Mouse (Mus musculus): ENCODE results near the gene Ppm1n. TPM values are rescaled to one million over a fixed set of nuclear protein-coding genes. Genes with fewer than 3 reads are reported as not detected.

Ppm1n gene
- polyA plus RNA-seq, 1 experiment from 2014 or later: 0.16 TPM

DNA sequence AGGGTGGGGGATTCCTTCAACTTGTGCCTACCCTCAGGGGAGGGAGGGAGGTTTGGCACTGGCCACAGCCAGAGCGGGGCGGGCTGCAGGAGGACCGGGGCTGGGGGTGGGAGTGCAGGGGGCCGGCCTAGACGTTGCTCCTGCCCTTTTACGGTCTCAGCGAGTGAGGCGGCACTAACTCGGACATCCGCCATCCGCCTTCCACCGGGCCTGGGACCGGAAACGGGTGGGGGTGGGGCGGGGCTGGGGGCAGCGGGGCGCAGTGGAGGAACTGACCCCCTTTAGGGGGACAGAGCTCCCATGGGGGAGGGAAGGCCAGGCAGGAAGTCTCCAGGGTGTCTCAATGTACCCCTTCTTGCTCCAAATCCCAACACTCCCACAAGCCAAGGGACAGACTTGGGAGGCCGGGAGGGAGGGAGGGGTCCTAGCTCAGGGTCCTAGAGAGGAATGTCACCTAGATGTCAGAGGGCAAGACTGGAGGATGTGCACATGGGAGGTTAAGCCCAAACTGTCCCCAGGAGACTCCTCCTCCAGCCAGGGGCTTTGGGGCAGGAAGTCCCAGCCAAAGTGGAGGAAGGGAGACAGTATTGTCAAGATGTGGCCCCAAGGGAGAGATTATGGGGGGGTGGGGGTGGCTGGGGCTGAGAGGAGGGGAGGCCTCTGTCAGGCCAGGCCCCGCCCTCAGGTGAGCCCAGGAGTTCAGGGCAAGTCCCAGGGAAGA lies 10.0 kb downstream of the Ppm1n start:
- DNase-seq (ENCODE audit: low spot score): peak; percentile 78
- WGBS: 0% methylated on average over 19 of the region's 19 CpGs
- Histone ChIP-seq H3K36me3 (peaks cover 35% of the 10 kb centered on the region), H3K9me3 (replicated peaks) (no peaks in the 10 kb centered on the region), H3K27me3 (ENCODE audit: low read depth, poor library complexity, severe bottlenecking) (no peaks in the 10 kb centered on the region), H3K4me1 (peaks cover 57% of the 10 kb centered on the region), H3K27ac (peak overlapping the region; percentile 95), H3K4me3 (peak overlapping the region; percentile 94)

- no peak for DNase-seq (ENCODE audit: low spot score)
- peak overlapping the region; percentile 95 for H3K27ac ChIP-seq
- no peaks in the 10 kb centered on the region for H3K9me3 ChIP-seq (replicated peaks)
- H3K4me1 ChIP-seq: peaks cover 57% of the 10 kb centered on the region
- H3K27me3 ChIP-seq (ENCODE audit: low read depth, poor library complexity, severe bottlenecking): no peaks in the 10 kb centered on the region
- 41% methylated on average over 10 of the region's 10 CpGs for WGBS
- peaks cover 42% of the 10 kb centered on the region for H3K36me3 ChIP-seq
- H3K4me3 ChIP-seq: peak overlapping the region; percentile 94
Measured at GRCm38 (mm10) chr7:19268993-19269681, 10.7 kb downstream of the Ppm1n start.

DNA sequence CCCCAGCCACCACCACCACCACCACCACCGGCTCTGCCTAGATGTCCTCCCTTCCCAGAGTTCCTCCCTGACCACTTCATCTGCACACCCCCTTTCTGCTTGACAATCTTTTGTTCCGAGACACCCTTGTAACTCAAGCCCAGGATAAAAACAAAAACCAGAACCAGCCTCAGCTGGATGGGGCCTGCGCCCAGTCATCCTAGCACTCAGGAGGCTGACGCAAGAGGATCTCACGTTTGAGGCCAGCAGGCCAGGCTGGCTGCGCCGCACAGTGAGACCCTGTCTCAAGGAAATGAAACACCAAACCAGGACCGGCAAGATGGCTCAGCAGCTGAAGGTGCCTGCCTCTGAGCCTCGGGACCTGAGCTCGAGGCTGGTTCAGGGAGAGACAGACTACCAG lies 12.8 kb downstream of the Ppm1n start:
- no peak for DNase-seq (ENCODE audit: low spot score)
- Histone ChIP-seq H3K4me1 (peaks cover 51% of the 10 kb centered on the region), H3K4me3 (no peak overlapping the region), H3K36me3 (peaks cover 63% of the 10 kb centered on the region), H3K9me3 (replicated peaks) (no peaks in the 10 kb centered on the region), H3K27me3 (ENCODE audit: low read depth, poor library complexity, severe bottlenecking) (no peaks in the 10 kb centered on the region), H3K27ac (0 out of 2 replicates have a peak overlapping the region, but pooled peaks have one; percentile 44)
- 80% methylated on average over 10 of the region's 10 CpGs for WGBS

- Histone ChIP-seq H3K36me3 (peaks cover 72% of the 10 kb centered on the region), H3K4me1 (peaks cover 51% of the 10 kb centered on the region)
- WGBS: 87% methylated on average over 10 of the region's 10 CpGs
Measured at GRCm38 (mm10) chr7:19265928-19266822, 13.7 kb downstream of the Ppm1n start.

DNA sequence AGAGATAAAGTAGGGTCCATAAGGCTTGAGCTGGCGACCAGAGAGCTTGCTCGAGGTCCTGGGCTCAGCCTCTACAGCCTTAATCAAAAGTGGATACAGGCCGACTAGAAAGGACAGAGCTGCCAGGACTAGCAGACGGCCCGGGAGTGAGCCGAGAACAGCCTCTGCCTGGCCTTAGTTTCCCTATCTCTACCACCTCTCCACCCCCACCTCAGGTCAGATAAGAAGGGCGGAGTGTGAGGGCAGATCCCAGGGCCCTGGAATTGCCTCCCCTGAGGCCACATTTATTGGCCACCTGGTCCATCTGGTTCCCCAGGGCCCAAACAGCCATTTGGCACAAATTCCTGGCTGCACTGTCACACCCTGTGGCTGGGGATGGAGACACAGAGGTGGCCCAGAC lies 14.7 kb downstream of the Ppm1n start:
- Histone ChIP-seq H3K27ac (no peak overlapping the region), H3K4me1 (peaks cover 43% of the 10 kb centered on the region), H3K36me3 (peaks cover 82% of the 10 kb centered on the region), H3K27me3 (ENCODE audit: low read depth, poor library complexity, severe bottlenecking) (no peaks in the 10 kb centered on the region), H3K4me3 (no peak overlapping the region), H3K9me3 (replicated peaks) (no peaks in the 10 kb centered on the region)
- DNase-seq (ENCODE audit: low spot score): no peak
- 69% methylated on average over 7 of the region's 7 CpGs for WGBS

More at GRCm38 (mm10) chr7:19265928-19266822, 13.7 kb downstream of the Ppm1n start:
- Histone ChIP-seq H3K27me3 (ENCODE audit: low read depth, poor library complexity, severe bottlenecking) (no peaks in the 10 kb centered on the region), H3K27ac (peak overlapping the region; percentile 44; the same call in 1 of the 2 replicates), H3K4me3 (0 out of 2 replicates have a peak overlapping the region, but pooled peaks have one; percentile 3), H3K9me3 (replicated peaks) (no peaks in the 10 kb centered on the region)
- DNase-seq (ENCODE audit: low spot score): no peak

DNA sequence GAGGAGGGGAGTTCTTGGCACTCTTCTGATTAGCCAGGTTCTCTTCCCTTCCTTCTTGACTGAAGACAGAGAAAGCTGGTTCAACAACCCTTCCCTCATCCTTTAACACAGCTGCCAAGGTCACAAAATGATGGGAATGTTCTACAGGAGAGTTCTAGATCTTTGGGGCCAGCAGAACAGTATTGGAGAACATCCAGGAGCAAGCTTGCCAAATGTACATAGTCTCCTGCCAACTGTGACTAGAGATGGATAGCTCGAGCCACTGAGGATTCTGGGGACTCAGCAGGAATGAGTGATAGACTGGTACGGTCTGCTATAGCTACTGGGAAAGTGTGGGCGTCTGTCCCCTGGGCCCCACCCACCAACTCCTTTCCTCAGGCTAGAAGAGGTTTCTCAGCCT lies 21.5 kb downstream of the Ppm1n start:
- no peaks in the 10 kb centered on the region for H3K4me1 ChIP-seq
- no peaks in the 10 kb centered on the region for H3K27me3 ChIP-seq (ENCODE audit: low read depth, poor library complexity, severe bottlenecking)
- H3K9me3 ChIP-seq (replicated peaks): no peaks in the 10 kb centered on the region
- H3K27ac ChIP-seq: no peak overlapping the region
- H3K4me3 ChIP-seq: no peak overlapping the region
- peaks cover 86% of the 10 kb centered on the region for H3K36me3 ChIP-seq
- 80% methylated on average over 3 of the region's 3 CpGs for WGBS
- DNase-seq (ENCODE audit: low spot score): no peak

GRCm38 (mm10) chr7:19257390-19258022 lies 22.4 kb downstream of the Ppm1n start:
- Histone ChIP-seq H3K4me1 (no peaks in the 10 kb centered on the region), H3K36me3 (peaks cover 78% of the 10 kb centered on the region), H3K9me3 (replicated peaks) (no peaks in the 10 kb centered on the region), H3K27ac (no peak overlapping the region), H3K4me3 (no peak overlapping the region), H3K27me3 (ENCODE audit: low read depth, poor library complexity, severe bottlenecking) (no peaks in the 10 kb centered on the region)
- peak; percentile 60 for DNase-seq (ENCODE audit: low spot score)
- WGBS: 38% methylated on average over 11 of the region's 11 CpGs

- H3K9me3 ChIP-seq (replicated peaks): no peaks in the 10 kb centered on the region
- peaks cover 68% of the 10 kb centered on the region for H3K36me3 ChIP-seq
- WGBS: 88% methylated on average over 7 of the region's 7 CpGs
- DNase-seq (ENCODE audit: low spot score): no peak
- no peak overlapping the region for H3K4me3 ChIP-seq
- H3K27me3 ChIP-seq (ENCODE audit: low read depth, poor library complexity, severe bottlenecking): no peaks in the 10 kb centered on the region
- no peak overlapping the region for H3K27ac ChIP-seq
- H3K4me1 ChIP-seq: no peaks in the 10 kb centered on the region
Measured at GRCm38 (mm10) chr7:19256567-19256966, 23.3 kb downstream of the Ppm1n start.

GRCm38 (mm10) chr7:19255395-19255794 lies 24.5 kb downstream of the Ppm1n start:
- 84% methylated on average over 17 of the region's 17 CpGs for WGBS
- no peaks in the 10 kb centered on the region for H3K27me3 ChIP-seq (ENCODE audit: low read depth, poor library complexity, severe bottlenecking)
- no peaks in the 10 kb centered on the region for H3K9me3 ChIP-seq (replicated peaks)
- peaks cover 57% of the 10 kb centered on the region for H3K36me3 ChIP-seq
- H3K27ac ChIP-seq: no peak overlapping the region
- no peak overlapping the region for H3K4me3 ChIP-seq
- H3K4me1 ChIP-seq: no peaks in the 10 kb centered on the region
- DNase-seq (ENCODE audit: low spot score): no peak

GRCm38 (mm10) chr7:19253437-19253836 lies 26.4 kb downstream of the Ppm1n start:
- Histone ChIP-seq H3K27me3 (ENCODE audit: low read depth, poor library complexity, severe bottlenecking) (no peaks in the 10 kb centered on the region), H3K27ac (no peak overlapping the region), H3K4me3 (no peak overlapping the region), H3K9me3 (replicated peaks) (no peaks in the 10 kb centered on the region), H3K4me1 (0 out of 2 replicates have a peak, but pooled peaks cover 2% of the 10 kb centered on the region), H3K36me3 (peaks cover 37% of the 10 kb centered on the region)
- no peak for DNase-seq (ENCODE audit: low spot score)
- WGBS: 74% methylated on average over 5 of the region's 5 CpGs

- DNase-seq (ENCODE audit: low spot score): no peak
- Histone ChIP-seq H3K9me3 (replicated peaks) (no peaks in the 10 kb centered on the region), H3K4me1 (0 out of 2 replicates have a peak, but pooled peaks cover 2% of the 10 kb centered on the region), H3K36me3 (peaks cover 32% of the 10 kb centered on the region), H3K4me3 (no peak overlapping the region), H3K27me3 (ENCODE audit: low read depth, poor library complexity, severe bottlenecking) (no peaks in the 10 kb centered on the region), H3K27ac (no peak overlapping the region)
- 85% methylated on average over 4 of the region's 4 CpGs for WGBS
Measured at GRCm38 (mm10) chr7:19252078-19252477, 27.8 kb downstream of the Ppm1n start.

DNA sequence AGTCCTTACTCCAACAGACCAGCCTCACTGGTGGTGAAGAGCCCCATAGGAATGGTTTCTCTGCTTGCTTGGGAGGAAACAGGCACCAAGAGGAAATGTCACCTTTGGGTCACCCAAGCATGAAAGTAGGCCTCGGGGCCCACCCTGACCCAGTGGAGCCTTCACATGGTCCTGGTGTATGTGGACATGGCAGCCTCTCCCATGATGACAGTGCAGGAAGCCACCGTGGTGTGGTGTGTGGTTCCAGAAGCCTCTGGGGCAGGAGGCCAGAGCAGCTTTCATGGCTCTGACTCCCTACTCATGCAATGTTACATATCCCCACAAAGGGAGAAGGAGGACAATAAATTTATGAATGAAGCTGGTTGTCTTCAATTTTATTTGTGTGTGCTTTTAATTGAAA lies 32.4 kb downstream of the Ppm1n start:
- WGBS: 90% methylated on average over 2 of the region's 2 CpGs
- Histone ChIP-seq H3K36me3 (peaks cover 37% of the 10 kb centered on the region), H3K4me3 (no peak overlapping the region), H3K4me1 (0 out of 2 replicates have a peak, but pooled peaks cover 2% of the 10 kb centered on the region), H3K9me3 (replicated peaks) (no peaks in the 10 kb centered on the region), H3K27ac (no peak overlapping the region), H3K27me3 (ENCODE audit: low read depth, poor library complexity, severe bottlenecking) (no peaks in the 10 kb centered on the region)
- no peak for DNase-seq (ENCODE audit: low spot score)

All from limb, embryonic 10.5 days (tissue).